Mouse (Mus musculus) macrophage (primary cell): ENCODE measurements around the gene Rnf181. TPM values are rescaled to one million over a fixed set of nuclear protein-coding genes. Genes with fewer than 3 reads are reported as not detected.

Source experiments
- H3K27ac ChIP-seq: fragments of 350-480 bp; formaldehyde crosslinking; 2 replicates; pipeline ENCODE4 v1.9.0; 2021
- H3K36me3 ChIP-seq: fragments of 350-480 bp; formaldehyde crosslinking; 2 replicates; pipeline ENCODE4 v1.9.0; 2021; ENCODE audit errors: inconsistent target
- H3K4me3 ChIP-seq: fragments of 350-480 bp; formaldehyde crosslinking; 2 replicates; pipeline ENCODE4 v1.9.0; 2021; ENCODE audit errors: inconsistent target
- H3K79me2 ChIP-seq: fragments of 350-480 bp; formaldehyde crosslinking; 2 replicates; pipeline ENCODE4 v1.9.0; 2021; ENCODE audit errors: inconsistent target
- WGBS: methylation state at CpG from one replicate; pipeline ENCODE4 v1.1.7; 2026; ENCODE audit warnings: inconsistent platforms; ENCODE audit not compliant: missing documents; 5-methylcytosine and 5-hydroxymethylcytosine counted together
- polyA plus RNA-seq: library from polyadenylated mRNA; stranded (reverse); fragments of 250-400 nt; gene quantifications from 3 replicates; pipeline ENCODE4 v1.2.4, GENCODE M21; 2018; ENCODE audit warnings: inconsistent platforms
- total RNA-seq, 78 experiments: library from RNA; depleted of rRNA; stranded (reverse); fragments of 250-400 nt; gene quantifications; 1 replicate in 9 of 78; 2 replicates in 24 of 78; 3 replicates in 43 of 78; 4 replicates in 2 of 78; pipeline ENCODE4 v1.2.4; 2018; ENCODE audit warnings: inconsistent platforms in 56 of 78

Gene Rnf181
- 10 to 100 TPM; 35.6 to 81.0 (median 59.1) TPM for total RNA-seq (2018; cell fraction: chromatin; rRNA removed)
- total RNA-seq (2018; cell fraction: cytosol; rRNA removed): 100 to 1,000 TPM in 12 of 26 experiments, 10 to 100 TPM in 14; 72.2 to 112 (median 99.2) TPM
- total RNA-seq (2018; cell fraction: nucleus; rRNA removed): 100 to 1,000 TPM in 1 of 26 experiments, 10 to 100 TPM in 25; 46.7 to 111 (median 71.2) TPM
- polyA plus RNA-seq: 78.5 to 103 TPM (median 89.0 TPM) in 3 replicates

DNA sequence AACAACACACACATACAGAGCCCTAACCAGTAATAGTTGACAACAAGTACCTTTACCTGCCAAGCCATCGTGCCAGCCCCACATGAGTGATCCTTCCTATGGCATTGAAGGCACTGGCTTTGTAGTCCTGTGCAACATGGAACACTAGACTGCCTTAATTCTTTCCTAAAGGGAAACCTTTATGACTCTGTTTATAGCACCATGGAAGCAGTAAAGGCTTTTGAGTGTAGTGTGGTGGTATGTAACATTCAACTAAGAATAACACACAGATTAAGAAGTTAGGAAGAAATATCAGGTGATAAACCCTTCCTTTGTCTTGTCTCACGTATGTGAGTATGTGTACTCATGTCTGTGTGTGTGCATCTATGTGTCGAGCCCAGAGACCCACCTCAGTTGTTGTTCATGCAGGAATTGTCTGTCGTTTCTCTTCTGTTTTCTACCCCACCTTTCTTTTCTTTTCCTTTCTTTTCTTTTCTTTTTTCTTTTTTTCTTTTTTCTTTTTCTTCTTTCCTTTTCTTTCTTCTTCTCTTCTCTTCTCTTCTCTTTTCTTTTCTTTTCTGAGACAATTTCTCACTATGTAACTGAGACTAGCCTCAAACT lies at the start of gene Rnf181:
Gene Rnf181 (minus strand): TSS at position 113 of the 600 bp plus-strand sequence.
- no peak within 1 kb of the TSS for H3K4me3 ChIP-seq
- H3K27ac ChIP-seq: no peak within 1 kb of the TSS
- no peaks in the 10 kb centered on the region for H3K36me3 ChIP-seq
- H3K79me2 ChIP-seq: peaks cover 2% of the 10 kb centered on the region
- 94% methylated on average over 4 of the region's 4 CpGs for WGBS

DNA sequence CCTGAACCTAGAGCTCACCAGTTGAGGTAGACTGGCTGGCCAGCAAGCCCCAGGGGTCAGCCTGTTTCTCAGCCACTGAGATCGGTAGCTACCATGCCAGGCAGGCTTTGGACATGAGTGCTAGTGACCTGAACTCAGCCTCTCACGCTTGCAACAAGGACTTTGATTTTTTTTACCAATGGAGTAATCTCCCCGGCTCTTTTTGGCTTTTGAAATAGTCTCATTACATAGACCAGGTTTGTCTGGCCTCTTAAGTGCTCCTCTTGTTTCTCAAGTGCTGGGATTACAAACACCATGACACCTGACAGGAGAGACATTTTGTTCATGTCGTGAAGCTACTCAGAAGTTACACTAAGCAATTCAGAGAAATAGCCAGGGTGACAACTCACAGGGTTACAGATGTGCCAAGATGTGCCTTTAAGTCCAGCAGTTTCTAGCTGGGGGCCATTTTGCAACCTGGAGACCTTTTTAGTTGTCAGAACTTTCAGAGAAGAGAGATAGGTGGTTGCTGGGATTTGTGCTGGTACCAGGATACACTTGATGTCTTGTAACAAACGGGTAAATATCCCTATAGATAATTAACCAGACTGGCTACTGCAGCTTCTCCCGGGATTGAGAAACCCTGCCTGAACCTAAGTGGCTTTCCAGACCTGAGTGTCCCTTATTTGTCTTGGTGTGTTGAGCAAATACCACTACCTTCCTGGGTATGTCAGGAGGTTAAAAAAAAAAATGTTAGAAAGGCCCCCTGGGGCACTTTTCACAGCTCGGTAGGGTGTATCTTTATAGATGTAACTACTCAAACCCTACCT lies 49.4 kb upstream of the Rnf181 start:
- no peak overlapping the region for H3K27ac ChIP-seq
- WGBS: 94% methylated on average over 7 of the region's 7 CpGs
- H3K36me3 ChIP-seq: peaks cover 20% of the 10 kb centered on the region; the same call in 1 of the 2 replicates
- peaks cover 11% of the 10 kb centered on the region; the same call in 1 of the 2 replicates for H3K79me2 ChIP-seq
- no peak overlapping the region for H3K4me3 ChIP-seq

DNA sequence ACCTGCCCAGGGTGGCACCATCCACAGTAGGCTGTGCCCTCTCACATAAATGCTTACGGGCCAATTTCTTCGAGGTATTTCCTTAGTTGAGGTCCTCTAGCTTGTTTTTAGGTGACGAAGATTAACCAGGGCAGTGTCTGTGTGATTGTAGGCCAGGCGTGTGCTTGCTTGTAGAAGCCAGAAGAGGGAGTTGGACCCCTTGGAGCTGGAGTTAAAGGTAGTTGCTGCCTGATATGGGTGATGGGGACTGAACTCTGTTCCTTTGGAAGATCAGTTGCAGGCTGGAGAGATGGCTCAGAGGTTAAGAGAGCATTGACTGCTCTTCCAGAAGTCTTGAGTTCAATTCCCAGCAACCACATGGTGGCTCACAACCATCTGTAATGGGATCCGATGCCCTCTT lies 48.4 kb upstream of the Rnf181 start:
- peak overlapping the region; percentile 90; the same call in 1 of the 2 replicates for H3K4me3 ChIP-seq
- H3K27ac ChIP-seq: no peak overlapping the region
- peaks cover 11% of the 10 kb centered on the region; the same call in 1 of the 2 replicates for H3K79me2 ChIP-seq
- WGBS: 79% methylated on average over 5 of the region's 5 CpGs
- H3K36me3 ChIP-seq: peaks cover 20% of the 10 kb centered on the region; the same call in 1 of the 2 replicates

DNA sequence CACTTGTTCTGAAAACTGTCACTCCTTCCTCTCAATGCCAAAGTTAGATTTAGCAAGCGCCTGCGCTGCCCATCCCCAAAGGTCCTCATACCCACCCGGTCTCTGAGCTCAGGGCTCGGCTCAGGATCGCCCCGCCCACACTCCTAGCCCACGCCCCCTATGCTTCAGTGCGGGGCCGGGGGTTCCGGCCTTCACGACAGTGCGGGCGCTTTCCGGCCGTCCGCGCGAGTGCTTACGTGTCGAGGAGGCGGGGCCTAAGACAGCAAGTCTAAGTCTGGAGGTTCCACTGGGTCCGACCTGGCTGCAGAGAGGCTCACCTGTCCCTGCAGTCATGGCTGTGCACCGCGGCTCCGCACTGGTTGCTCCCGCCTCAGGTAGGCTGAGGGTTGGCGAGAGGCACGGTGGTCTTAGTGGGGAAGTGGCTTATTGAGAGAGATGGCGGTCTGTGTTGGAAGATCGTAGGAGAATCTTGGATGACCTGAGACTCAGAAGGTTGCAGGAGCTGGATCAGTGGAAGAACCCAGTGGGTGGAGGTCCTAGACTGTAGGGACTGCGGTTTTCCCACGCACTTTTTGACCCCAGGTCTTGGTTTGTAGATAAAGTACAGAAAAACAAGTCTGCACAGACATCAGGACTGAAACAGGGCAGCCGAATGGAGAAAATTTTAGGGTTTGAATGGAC lies 47.5 kb upstream of the Rnf181 start, which contains the start of gene Ggcx:
Gene Ggcx (plus strand): TSS at position 233 of the 681 bp plus-strand sequence.
- Histone ChIP-seq H3K4me3 (peak within 1 kb of the TSS; percentile 90), H3K27ac (peak within 1 kb of the TSS; percentile 42), H3K36me3 (peaks cover 18% of the 10 kb centered on the region; the same call in 1 of the 2 replicates), H3K79me2 (peaks cover 11% of the 10 kb centered on the region; the same call in 1 of the 2 replicates)
- WGBS: 2% methylated on average over 32 of the region's 33 CpGs

DNA sequence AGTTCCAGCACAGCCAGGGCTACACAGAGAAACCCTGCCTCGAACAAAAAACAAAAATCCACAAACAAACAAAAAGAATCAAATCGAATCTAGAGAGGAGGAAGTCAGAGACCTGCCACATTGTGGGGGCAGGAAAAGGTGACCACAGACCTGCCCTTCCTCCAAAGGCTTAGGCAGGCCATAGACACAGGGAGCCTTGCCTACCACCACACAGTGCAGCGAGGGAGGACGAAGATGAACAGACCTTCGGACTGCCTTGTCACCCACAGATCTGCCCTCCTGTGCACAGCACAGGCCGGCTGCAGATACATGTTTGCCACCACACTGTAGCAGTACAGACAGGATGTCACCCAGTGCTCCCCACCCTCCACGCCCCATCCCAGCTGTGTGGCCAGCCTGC lies 43.8 kb upstream of the Rnf181 start:
- Histone ChIP-seq H3K4me3 (no peak overlapping the region), H3K27ac (no peak overlapping the region), H3K79me2 (peaks cover 11% of the 10 kb centered on the region; the same call in 1 of the 2 replicates), H3K36me3 (no peaks in the 10 kb centered on the region)
- 18% methylated on average over 7 of the region's 7 CpGs for WGBS

DNA sequence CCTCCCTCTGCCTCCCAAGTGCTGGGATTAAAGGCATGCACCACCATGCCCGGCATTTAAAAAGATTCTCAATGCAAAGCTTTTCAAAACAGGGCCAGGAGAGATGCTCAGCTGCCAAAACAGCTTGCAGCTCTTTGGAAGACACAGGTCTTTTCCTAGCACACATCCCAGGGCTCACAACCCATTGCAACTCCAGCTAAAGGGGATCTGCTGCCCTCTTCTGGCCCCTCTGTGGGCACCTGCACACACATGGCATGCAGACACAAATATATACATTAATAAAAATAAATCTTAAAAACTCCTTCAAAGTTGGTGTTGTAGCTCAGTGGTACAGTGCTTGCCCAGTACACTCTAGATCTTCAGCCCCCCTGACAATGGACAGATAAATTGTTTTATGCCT lies 43.2 kb upstream of the Rnf181 start:
- no peak overlapping the region for H3K27ac ChIP-seq
- peaks cover 8% of the 10 kb centered on the region; the same call in 1 of the 2 replicates for H3K79me2 ChIP-seq
- no peaks in the 10 kb centered on the region for H3K36me3 ChIP-seq
- no peak overlapping the region for H3K4me3 ChIP-seq
- WGBS: 50% methylated on average over 1 of the region's 1 CpGs

DNA sequence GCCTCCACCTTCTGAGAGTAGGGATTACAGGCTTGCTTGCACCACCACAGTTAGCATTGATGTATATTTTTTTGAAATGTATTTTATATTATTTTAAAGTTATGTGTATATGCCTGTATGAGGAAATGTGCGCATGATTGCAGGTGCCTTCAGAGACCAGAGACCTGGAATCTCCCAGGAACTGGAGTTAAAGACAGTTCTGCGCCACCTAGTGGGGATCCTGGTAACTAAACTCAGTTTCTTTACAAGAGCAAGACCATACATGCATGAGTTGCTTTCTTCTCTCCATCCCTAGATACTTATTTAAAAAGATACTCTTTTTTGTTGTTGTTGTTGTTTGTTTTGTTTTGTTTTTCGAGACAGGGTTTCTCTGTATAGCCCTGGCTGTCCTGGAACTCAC lies 42.8 kb upstream of the Rnf181 start:
- WGBS: 40% methylated on average over 3 of the region's 3 CpGs
- no peaks in the 10 kb centered on the region for H3K36me3 ChIP-seq
- peaks cover 4% of the 10 kb centered on the region; the same call in 1 of the 2 replicates for H3K79me2 ChIP-seq
- no peak overlapping the region for H3K4me3 ChIP-seq
- no peak overlapping the region for H3K27ac ChIP-seq

DNA sequence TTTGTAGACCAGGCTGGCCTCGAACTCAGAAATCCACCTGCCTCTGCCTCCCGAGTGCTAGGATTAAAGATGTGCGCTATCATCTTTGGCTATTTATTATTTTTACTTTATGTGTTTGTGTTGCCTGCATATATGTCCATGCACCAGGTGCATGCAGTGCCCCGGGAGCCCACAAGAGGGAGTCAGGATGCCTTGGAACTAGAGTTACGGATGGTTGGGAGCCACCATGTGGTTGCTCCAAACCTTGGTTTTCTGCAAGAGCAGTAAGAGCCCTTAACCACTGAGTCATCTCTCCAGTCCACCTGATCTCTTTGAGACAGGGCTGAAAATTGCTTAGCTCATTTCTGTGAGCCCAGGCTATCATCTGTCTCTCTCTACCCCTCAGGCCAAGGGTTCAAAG lies 40.4 kb upstream of the Rnf181 start:
- H3K79me2 ChIP-seq: no peaks in the 10 kb centered on the region
- H3K27ac ChIP-seq: no peak overlapping the region
- H3K36me3 ChIP-seq: no peaks in the 10 kb centered on the region
- 0% methylated on average over 4 of the region's 5 CpGs for WGBS
- no peak overlapping the region for H3K4me3 ChIP-seq

DNA sequence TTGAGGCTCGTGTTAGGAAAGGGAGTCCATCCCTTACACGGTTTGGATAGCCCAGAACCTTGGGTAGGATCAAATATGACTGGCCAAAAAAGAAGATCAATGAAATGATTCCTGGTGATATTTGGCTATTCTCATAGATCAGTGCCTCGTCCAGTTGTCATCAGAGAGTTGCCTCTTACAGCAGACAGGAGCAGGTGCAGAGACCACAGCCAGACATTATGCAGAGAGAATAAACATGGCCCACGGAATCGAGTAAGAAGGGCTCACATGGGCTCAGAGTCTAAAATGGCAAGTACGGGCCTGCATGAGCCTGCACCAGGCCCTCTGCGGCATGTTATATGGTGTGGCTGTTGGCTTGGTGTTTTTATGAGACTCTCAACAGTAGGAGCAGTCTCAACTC lies 38.6 kb upstream of the Rnf181 start:
- Histone ChIP-seq H3K27ac (no peak overlapping the region), H3K79me2 (no peaks in the 10 kb centered on the region), H3K4me3 (no peak overlapping the region), H3K36me3 (no peaks in the 10 kb centered on the region)
- 98% methylated on average over 7 of the region's 7 CpGs for WGBS

DNA sequence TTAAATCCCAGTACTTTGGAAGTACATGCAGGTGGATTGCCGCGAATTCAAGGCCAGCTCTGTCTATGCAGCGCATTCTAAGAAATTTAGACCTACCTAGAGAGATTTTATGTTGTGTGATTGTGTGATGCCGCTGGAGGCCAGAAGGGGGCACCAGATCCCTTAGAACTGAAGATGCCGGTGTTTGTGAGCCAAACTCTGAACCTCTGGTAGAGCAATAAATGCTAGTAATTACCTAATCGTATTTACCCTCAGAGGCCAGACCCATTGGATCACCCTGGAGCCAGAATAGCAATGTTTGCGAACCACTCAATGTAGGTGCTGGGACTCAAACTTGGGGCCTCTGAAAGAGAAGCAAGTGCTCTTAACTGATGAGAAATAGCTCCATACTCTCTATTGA lies 35.1 kb upstream of the Rnf181 start:
- 19% methylated on average over 7 of the region's 7 CpGs for WGBS
- Histone ChIP-seq H3K4me3 (no peak overlapping the region), H3K79me2 (no peaks in the 10 kb centered on the region), H3K27ac (no peak overlapping the region), H3K36me3 (no peaks in the 10 kb centered on the region)

DNA sequence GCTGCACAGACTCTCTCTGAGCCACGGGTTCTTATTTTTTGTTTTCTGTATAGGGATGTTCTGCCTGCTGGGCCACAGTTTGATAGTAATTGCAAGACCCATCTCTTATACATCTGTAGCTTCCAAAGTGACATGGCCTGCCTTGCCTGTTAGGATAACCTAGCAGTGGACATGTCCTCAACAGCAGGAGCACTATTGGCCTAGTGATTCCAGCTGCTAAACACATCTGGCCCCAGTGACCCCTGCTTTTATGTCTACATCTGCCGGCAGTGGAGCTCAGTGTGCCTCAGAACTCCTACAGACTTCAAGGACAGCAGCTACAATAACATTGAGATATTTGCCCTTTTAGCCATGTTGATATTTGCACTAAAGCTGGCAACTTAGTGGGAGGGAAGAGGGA lies 33.2 kb upstream of the Rnf181 start:
- Histone ChIP-seq H3K4me3 (no peak overlapping the region), H3K27ac (no peak overlapping the region), H3K36me3 (no peaks in the 10 kb centered on the region), H3K79me2 (no peaks in the 10 kb centered on the region)
- 89% methylated on average over 2 of the region's 2 CpGs for WGBS

DNA sequence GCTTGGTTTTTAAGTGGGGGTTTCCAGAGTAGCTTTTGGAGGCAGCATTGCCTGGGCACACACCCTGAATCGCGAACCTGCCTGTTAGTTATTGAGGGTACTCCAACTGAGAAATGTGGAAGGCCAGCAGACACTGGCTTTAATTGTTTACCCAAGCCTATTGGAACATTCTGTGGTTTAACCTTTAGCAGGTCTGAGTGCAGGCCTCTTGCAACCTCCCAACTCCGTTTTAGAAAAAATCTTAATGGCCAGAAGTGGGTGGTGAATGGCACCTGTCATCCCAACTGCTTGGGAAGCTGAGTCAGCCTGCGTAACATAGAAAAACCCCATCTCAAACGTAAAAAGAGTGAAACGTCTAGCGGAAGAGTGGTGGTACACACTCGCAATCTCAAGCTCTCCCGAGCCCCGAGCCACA lies 30.1 kb upstream of the Rnf181 start:
- no peaks in the 10 kb centered on the region for H3K79me2 ChIP-seq
- H3K4me3 ChIP-seq: no peak overlapping the region
- 91% methylated on average over 7 of the region's 10 CpGs for WGBS
- no peak overlapping the region for H3K27ac ChIP-seq
- H3K36me3 ChIP-seq: no peaks in the 10 kb centered on the region

DNA sequence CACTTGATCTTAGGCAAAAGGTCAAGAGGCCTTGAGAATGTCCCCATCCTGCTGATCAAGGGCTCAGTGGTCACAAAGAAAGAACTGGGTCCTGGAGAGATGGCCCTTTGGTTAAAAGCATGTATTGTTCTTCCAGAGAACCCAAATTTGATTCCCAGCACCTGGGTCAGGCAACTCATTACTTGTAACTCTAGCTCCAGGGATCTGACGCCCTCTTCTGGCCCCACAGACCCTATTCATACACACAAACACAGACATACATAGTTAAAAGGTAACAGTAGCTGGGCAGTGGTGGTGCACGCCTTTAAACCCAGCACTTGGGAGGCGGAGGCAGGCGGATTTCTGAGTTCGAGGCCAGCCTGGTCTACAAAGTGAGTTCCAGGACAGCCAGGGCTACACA lies 25.6 kb upstream of the Rnf181 start:
- H3K4me3 ChIP-seq: no peak overlapping the region
- peaks cover 16% of the 10 kb centered on the region for H3K36me3 ChIP-seq
- 98% methylated on average over 4 of the region's 5 CpGs for WGBS
- H3K79me2 ChIP-seq: peaks cover 36% of the 10 kb centered on the region
- H3K27ac ChIP-seq: no peak overlapping the region

DNA sequence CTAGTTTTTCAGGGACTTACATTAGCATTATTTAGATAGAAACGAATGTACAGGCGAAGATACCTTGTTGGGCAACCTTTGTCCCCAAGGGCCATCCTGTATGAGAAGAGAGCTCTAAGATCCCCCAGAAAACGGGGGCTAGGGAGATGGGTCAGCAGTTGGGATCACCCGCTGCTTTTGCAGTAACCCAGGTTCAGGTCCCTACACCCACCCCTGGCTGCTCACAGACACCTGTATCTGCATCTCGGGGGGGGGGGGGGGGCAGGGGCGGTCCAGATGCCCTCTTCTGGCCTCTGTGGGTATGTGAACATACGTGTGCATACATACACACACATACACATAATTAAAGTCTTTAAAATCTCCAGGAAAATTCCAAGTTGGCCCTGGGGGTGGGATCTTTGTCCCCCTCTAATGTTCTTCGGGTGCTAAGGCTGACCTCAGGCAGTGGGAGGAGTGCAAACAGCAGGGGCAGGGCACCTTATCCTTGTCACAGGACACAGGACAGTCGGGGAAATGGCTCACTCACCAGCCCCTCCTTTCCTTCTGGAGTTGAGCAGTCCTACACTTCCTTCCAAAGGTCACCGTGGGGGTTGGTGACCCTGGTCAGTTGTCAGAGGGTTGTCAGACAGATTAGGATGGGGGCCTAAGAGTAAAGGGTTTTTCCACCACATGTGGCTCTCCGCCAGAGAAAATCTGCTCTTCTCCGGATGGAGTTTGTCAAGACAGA lies 24.2 kb upstream of the Rnf181 start:
- Histone ChIP-seq H3K4me3 (peak overlapping the region; percentile 88), H3K79me2 (peaks cover 37% of the 10 kb centered on the region), H3K27ac (peak overlapping the region; percentile 96), H3K36me3 (peaks cover 26% of the 10 kb centered on the region)
- 38% methylated on average over 11 of the region's 12 CpGs for WGBS
